Comparison of ENCODE assay signal across 15 mouse cellular contexts in the genomic region with DNA sequence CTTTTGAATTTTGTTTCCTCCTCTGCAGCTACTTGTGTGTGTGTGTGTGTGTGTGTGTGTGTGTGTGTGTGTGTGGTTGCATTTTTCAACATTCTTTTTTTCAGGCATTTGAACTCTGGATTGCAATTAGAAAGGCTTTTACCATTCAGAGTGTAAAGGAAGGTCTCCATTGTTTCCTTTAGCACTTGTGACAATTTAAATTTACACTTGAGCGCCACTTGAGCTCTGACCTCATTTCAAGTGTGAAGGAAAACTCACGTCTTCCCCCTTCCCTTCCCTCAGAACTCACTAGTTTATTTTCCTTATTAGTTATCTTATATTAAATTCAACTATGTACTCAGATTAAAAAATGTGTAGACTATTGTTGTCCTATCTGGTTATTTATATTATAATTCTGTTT. TPM values are rescaled to one million over a fixed set of nuclear protein-coding genes. Genes with fewer than 3 reads are reported as not detected.
"Had no signal": no experiment of that assay in that cellular context is flagged by ENCODE, and none has a peak within 500 bp of the region (broad histone marks: within the 10 kb centered on the region; RNA-seq: fewer than 3 reads in every experiment).

No protein-coding gene starts in this region.

- H3K4me3 ChIP-seq: limb, embryonic 15.5 days; liver, embryonic 12.5 days; lung, embryonic 15.5 days; midbrain, embryonic 10.5 days; midbrain, embryonic 12.5 days; midbrain, embryonic 15.5 days; neural tube, embryonic 12.5 days; stomach, embryonic 15.5 days had no signal

- H3K27ac ChIP-seq: limb, embryonic 15.5 days; liver, embryonic 12.5 days; liver, embryonic 14.5 days; lung, embryonic 15.5 days; midbrain, embryonic 10.5 days; midbrain, embryonic 12.5 days; midbrain, embryonic 15.5 days; neural tube, embryonic 12.5 days; stomach, embryonic 15.5 days; stomach, postnatal 0 days had no signal

- H3K9ac ChIP-seq: limb, embryonic 15.5 days; liver, embryonic 12.5 days; liver, embryonic 14.5 days; lung, embryonic 15.5 days; midbrain, embryonic 12.5 days; midbrain, embryonic 15.5 days; neural tube, embryonic 12.5 days; stomach, embryonic 15.5 days had no signal

- DNase-seq: right cerebral cortex, postnatal 14 days; thymus, adult 2 months; thymus, postnatal 25 days; thymus, postnatal 4 days had no signal

- H3K36me3 ChIP-seq: limb, embryonic 15.5 days; liver, embryonic 12.5 days; lung, embryonic 15.5 days; midbrain, embryonic 10.5 days; midbrain, embryonic 12.5 days; midbrain, embryonic 15.5 days; neural tube, embryonic 12.5 days; stomach, embryonic 15.5 days had no signal

- ATAC-seq: liver, embryonic 12.5 days; midbrain, embryonic 15.5 days had no signal

- H3K4me2 ChIP-seq: limb, embryonic 15.5 days; liver, embryonic 12.5 days; lung, embryonic 15.5 days; midbrain, embryonic 12.5 days; midbrain, embryonic 15.5 days; neural tube, embryonic 12.5 days; stomach, embryonic 15.5 days had no signal

- H3K9me3 ChIP-seq: limb, embryonic 15.5 days; liver, embryonic 12.5 days; lung, embryonic 15.5 days; midbrain, embryonic 10.5 days; midbrain, embryonic 12.5 days; midbrain, embryonic 15.5 days; neural tube, embryonic 12.5 days; stomach, embryonic 15.5 days had no signal

RNA-seq across cellular contexts. Expression of a gene that starts 2.8 kb away (rescaled TPM):
- polyA plus RNA-seq: spleen, adult 2 months had no signal
